Mouse (Mus musculus) liver, postnatal 0 days (tissue): ENCODE data around the gene Dync2li1. TPM values are rescaled to one million over a fixed set of nuclear protein-coding genes. Genes with fewer than 3 reads are reported as not detected.

Source experiments
- ATAC-seq: fragments of 200-750 bp; cut with Nextera tagmentation; 2 replicates; pipeline ENCODE4 v1.8.0; 2017; ENCODE audit warnings: mild to moderate bottlenecking, moderate library complexity
- DNase-seq: peaks from one replicate; pipeline ENCODE4 v3.0.0-alpha.2; 2016
- H3K27ac ChIP-seq: fragments of 300-500 bp; sonication (generic); 2 replicates; pipeline ENCODE4 v1.5.1; 2014; ENCODE audit warnings: antibody characterized with exemption, moderate library complexity, mild to moderate bottlenecking, low read depth
- H3K27me3 ChIP-seq: fragments of 300-500 bp; sonication (generic); 2 replicates; pipeline ENCODE4 v1.6.1; 2014; ENCODE audit warnings: low read length, control low read depth, mixed read lengths; ENCODE audit not compliant: insufficient read depth
- H3K36me3 ChIP-seq: fragments of 300-500 bp; sonication (generic); replicated peaks from 2 replicates; pipeline ENCODE4 v1.6.1; 2014; ENCODE audit warnings: mild to moderate bottlenecking, control low read depth, low read length, moderate library complexity, mixed read lengths; ENCODE audit not compliant: insufficient read depth
- H3K4me1 ChIP-seq: fragments of 300-500 bp; sonication (generic); 2 replicates; pipeline ENCODE4 v1.6.1; 2014; ENCODE audit warnings: antibody characterized with exemption, mild to moderate bottlenecking, control low read depth; ENCODE audit not compliant: insufficient read depth
- H3K4me2 ChIP-seq: fragments of 300-500 bp; sonication (generic); 2 replicates; pipeline ENCODE4 v1.6.1; 2014; ENCODE audit warnings: low read depth, mild to moderate bottlenecking, low read length, moderate library complexity, mixed read lengths
- H3K4me3 ChIP-seq: fragments of 300-500 bp; sonication (generic); 2 replicates; pipeline ENCODE4 v1.5.1; 2014; ENCODE audit warnings: low read depth, low read length
- H3K9ac ChIP-seq: fragments of 300-500 bp; sonication (generic); replicated peaks from 2 replicates; pipeline ENCODE4 v1.6.1; 2014; ENCODE audit warnings: mild to moderate bottlenecking, moderate library complexity
- H3K9me3 ChIP-seq: fragments of 300-500 bp; sonication (generic); 2 replicates; pipeline ENCODE4 v1.6.1; 2016; ENCODE audit warnings: mild to moderate bottlenecking, control low read depth, low read length, mixed read lengths
- CTCF ChIP-seq: sonication (generic); IDR thresholded peaks from 2 replicates; pipeline ENCODE4 v1.5.1; 2016; ENCODE audit warnings: antibody characterized with exemption, low read depth
- EP300 ChIP-seq: IDR thresholded peaks from 2 replicates; pipeline ENCODE4 v1.6.1; 2016; ENCODE audit warnings: antibody characterized with exemption, low read depth, mild to moderate bottlenecking
- WGBS: fragments of 180-500 bp; shearing (Covaris S2); extraction: QIAGEN DNeasy Blood & Tissue Kit; methylation state at CpG from one replicate; pipeline ENCODE4 v1.1.7; 2014; ENCODE audit not compliant: insufficient replicate concordance; 5-methylcytosine and 5-hydroxymethylcytosine counted together
- polyA plus RNA-seq: library from polyadenylated mRNA; unstranded; fragments of >200 nt; fragmentation: Nextera tagmentation; extraction: Ambion mirVana; gene quantifications from 2 replicates; pipeline ENCODE4 v1.2.1, GENCODE M21; 2015

The Dync2li1 gene
- polyA plus RNA-seq, 1 experiment from 2014 or later, result 2.4 TPM

DNA sequence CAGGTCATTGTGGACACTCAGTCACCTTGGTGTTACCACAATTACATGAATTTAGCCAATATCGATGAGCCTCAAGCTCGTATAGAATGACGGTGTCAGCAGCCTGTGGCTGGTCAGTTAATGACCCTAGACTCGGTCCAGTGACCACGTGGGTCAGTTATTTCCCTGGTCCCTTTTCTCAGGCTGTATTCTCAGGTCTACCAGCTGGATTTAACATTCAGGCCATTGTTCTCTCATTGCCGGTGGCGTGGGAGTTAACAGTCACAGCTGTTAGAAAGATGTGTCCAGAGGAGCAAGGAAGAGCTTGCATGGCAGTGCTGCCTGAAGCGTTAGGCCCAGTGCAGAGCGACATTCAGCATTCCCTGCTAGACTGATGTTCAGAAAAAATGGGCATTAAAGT lies 42.2 kb upstream of the Dync2li1 start:
- Histone ChIP-seq H3K36me3 (no peaks in the 10 kb centered on the region), H3K9me3 (no peaks in the 10 kb centered on the region), H3K4me2 (no peak overlapping the region), H3K4me3 (no peak overlapping the region), H3K27me3 (no peaks in the 10 kb centered on the region), H3K9ac (no peak overlapping the region), H3K4me1 (no peaks in the 10 kb centered on the region), H3K27ac (no peak overlapping the region)
- 80% methylated on average over 9 of the region's 9 CpGs for WGBS
- ATAC-seq (no peak), DNase-seq (no peak)
- TF ChIP-seq CTCF (no peak), EP300 (no peak)

DNA sequence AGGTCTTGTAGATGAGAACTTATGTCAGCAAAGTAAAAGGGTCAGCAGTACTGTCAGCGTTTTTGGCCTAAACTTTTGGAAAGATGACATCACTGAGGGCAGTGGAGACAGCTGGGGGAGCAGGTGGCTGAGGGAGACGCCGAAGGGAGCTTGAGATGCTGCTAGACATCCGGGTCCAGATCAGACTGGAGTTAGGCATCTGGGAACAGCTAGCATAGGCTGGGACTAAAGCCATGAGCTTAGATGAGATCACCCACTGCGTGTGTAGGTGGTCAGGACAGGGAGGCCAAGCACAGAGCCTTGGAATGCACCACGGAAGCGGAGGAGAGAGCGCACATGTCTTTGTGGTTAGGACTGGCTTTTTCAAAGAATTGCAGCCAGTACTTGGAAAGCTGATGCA lies 41.2 kb upstream of the Dync2li1 start:
- H3K36me3 ChIP-seq, result no peaks in the 10 kb centered on the region
- H3K4me2 ChIP-seq, result no peak overlapping the region
- no peak overlapping the region for H3K27ac ChIP-seq
- H3K4me3 ChIP-seq, result no peak overlapping the region
- ATAC-seq (no peak), DNase-seq (no peak)
- H3K9me3 ChIP-seq, result no peaks in the 10 kb centered on the region
- H3K9ac ChIP-seq, result no peak overlapping the region
- TF ChIP-seq EP300 (no peak), CTCF (no peak)
- 71% methylated on average over 8 of the region's 8 CpGs for WGBS
- no peaks in the 10 kb centered on the region for H3K27me3 ChIP-seq
- H3K4me1 ChIP-seq, result no peaks in the 10 kb centered on the region

DNA sequence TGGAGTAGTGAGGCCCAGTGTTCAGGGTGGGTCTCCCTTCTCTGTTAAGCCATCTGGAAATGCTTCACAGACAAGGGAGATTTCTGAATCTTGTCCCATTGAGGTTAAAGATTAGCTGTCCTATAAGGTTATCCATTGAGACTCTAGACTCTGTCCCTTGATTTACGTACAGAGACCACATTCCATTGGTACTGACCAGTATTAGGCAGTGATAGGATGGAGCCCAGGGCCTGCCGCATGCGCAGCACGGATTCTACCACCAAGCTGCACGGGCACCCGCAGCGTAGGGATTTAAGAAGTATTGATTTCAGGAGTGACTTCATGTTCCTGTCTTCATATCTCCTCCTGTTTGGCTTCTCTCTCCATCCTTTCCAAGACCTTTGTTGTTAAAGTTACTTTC lies 36.2 kb upstream of the Dync2li1 start:
- ATAC-seq, result no peak
- H3K27ac ChIP-seq, result no peak overlapping the region
- no peaks in the 10 kb centered on the region for H3K36me3 ChIP-seq
- TF ChIP-seq EP300 (no peak), CTCF (no peak)
- no peak overlapping the region for H3K9ac ChIP-seq
- H3K4me2 ChIP-seq, result no peak overlapping the region
- no peaks in the 10 kb centered on the region for H3K4me1 ChIP-seq
- no peaks in the 10 kb centered on the region for H3K27me3 ChIP-seq
- 92% methylated on average over 7 of the region's 7 CpGs for WGBS
- DNase-seq, result no peak
- H3K9me3 ChIP-seq, result no peaks in the 10 kb centered on the region
- H3K4me3 ChIP-seq, result no peak overlapping the region

DNA sequence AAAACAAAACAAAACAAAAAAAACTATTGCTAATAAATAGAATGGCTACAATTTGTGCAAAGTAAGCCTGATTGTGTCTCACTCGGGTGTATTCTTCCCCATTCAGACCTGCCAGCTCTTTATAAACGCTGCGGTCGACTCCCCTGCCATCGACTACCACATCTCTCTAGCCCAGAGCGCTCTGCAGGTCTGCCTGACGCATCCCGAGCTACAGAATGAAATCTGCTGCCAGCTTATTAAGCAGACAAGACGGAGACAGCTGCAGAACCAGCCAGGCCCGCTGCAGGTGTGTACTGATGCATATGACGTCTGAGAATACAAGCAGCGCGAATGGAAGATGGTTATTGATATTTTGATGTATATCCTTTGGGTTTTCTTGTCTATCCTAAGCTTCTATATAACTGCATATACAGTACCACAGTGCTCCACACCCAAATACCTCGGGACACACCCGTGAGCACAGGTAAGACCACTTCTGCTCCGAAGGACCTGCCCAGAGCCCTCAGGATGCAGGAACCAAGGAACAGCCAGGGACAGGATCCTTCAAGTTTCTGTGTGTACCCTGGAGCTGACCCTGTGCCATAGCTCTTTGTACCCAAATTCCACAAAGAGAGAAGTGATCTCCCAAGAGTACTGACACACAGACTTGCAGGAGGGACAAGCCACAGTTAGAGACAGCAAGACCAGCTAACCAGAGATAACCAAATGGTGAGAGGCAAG lies 34.7 kb upstream of the Dync2li1 start:
- Histone ChIP-seq H3K4me3 (no peak overlapping the region), H3K27me3 (no peaks in the 10 kb centered on the region), H3K4me2 (no peak overlapping the region), H3K4me1 (no peaks in the 10 kb centered on the region), H3K9ac (no peak overlapping the region), H3K27ac (no peak overlapping the region), H3K36me3 (no peaks in the 10 kb centered on the region), H3K9me3 (no peaks in the 10 kb centered on the region)
- 77% methylated on average over 16 of the region's 16 CpGs for WGBS
- DNase-seq (no peak), ATAC-seq (no peak)
- TF ChIP-seq EP300 (no peak), CTCF (no peak)

- no peak overlapping the region for H3K9ac ChIP-seq
- H3K4me1 ChIP-seq, result peaks cover 4% of the 10 kb centered on the region
- ATAC-seq (no peak), DNase-seq (no peak)
- TF ChIP-seq CTCF (no peak), EP300 (no peak)
- no peak overlapping the region for H3K27ac ChIP-seq
- WGBS, result 60% methylated on average over 10 of the region's 10 CpGs
- H3K36me3 ChIP-seq, result no peaks in the 10 kb centered on the region
- no peaks in the 10 kb centered on the region for H3K9me3 ChIP-seq
- H3K27me3 ChIP-seq, result no peaks in the 10 kb centered on the region
- no peak overlapping the region for H3K4me2 ChIP-seq
- H3K4me3 ChIP-seq, result no peak overlapping the region
These were observed 30.3 kb upstream of the Dync2li1 start for GRCm38 (mm10) chr17:84596015-84596441.

DNA sequence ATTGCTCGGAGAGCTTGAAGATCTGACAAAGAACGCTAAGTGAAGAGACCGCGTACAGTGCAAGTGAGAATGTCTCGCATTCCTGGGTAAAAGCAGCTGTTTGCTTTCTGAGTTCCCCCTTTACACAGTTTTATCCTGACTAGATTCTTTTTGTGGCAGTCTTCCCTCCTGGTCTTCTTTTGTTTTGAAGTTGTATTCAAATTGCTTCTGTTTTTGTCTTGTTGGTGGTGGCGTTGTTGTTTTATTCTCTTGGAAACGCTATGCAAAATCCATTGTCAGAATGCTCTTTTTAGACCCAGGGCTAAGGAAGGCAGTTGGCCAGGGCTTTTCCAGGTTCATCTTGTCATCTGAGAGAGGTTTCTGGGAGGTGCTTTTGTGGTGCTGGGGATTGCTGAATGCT lies 29.8 kb upstream of the Dync2li1 start:
- TF ChIP-seq EP300 (no peak), CTCF (no peak)
- no peak for ATAC-seq
- DNase-seq, result no peak
- Histone ChIP-seq H3K27me3 (no peaks in the 10 kb centered on the region), H3K4me3 (no peak overlapping the region), H3K9me3 (no peaks in the 10 kb centered on the region), H3K36me3 (no peaks in the 10 kb centered on the region), H3K4me1 (peaks cover 4% of the 10 kb centered on the region), H3K9ac (no peak overlapping the region), H3K4me2 (no peak overlapping the region), H3K27ac (no peak overlapping the region)
- WGBS, result 76% methylated on average over 7 of the region's 7 CpGs

- H3K4me3 ChIP-seq, result no peak overlapping the region
- ATAC-seq, result no peak
- no peak overlapping the region for H3K4me2 ChIP-seq
- DNase-seq, result no peak
- H3K4me1 ChIP-seq, result peaks cover 4% of the 10 kb centered on the region
- 79% methylated on average over 12 of the region's 12 CpGs for WGBS
- H3K9me3 ChIP-seq, result no peaks in the 10 kb centered on the region
- no peaks in the 10 kb centered on the region for H3K36me3 ChIP-seq
- H3K27ac ChIP-seq, result no peak overlapping the region
- H3K27me3 ChIP-seq, result no peaks in the 10 kb centered on the region
- no peak overlapping the region for H3K9ac ChIP-seq
- TF ChIP-seq EP300 (no peak), CTCF (no peak)
These were observed 28.4 kb upstream of the Dync2li1 start for GRCm38 (mm10) chr17:84597859-84598258.
